Mouse (Mus musculus) heart, postnatal 0 days (tissue): ENCODE measurements around the gene Shroom1. TPM values are rescaled to one million over a fixed set of nuclear protein-coding genes. Genes with fewer than 3 reads are reported as not detected.

Source experiments
- ATAC-seq: fragments of 200-750 bp; cut with Nextera tagmentation; 2 replicates; pipeline ENCODE4 v1.8.0; 2017; ENCODE audit warnings: low read depth, moderate number of reproducible peaks, moderate library complexity; ENCODE audit not compliant: insufficient read depth
- DNase-seq: peaks from one replicate; pipeline ENCODE4 v3.0.0-alpha.2; 2016; ENCODE audit warnings: low spot score
- H3K27ac ChIP-seq: fragments of 300-500 bp; sonication (generic); 2 replicates; pipeline ENCODE4 v1.5.1; 2014; ENCODE audit warnings: low read depth, mild to moderate bottlenecking
- H3K27me3 ChIP-seq: fragments of 300-500 bp; sonication (generic); 2 replicates; pipeline ENCODE4 v1.6.1; 2014; ENCODE audit warnings: low read length, mixed read lengths; ENCODE audit not compliant: control insufficient read depth, insufficient read depth
- H3K36me3 ChIP-seq: fragments of 300-500 bp; sonication (generic); replicated peaks from 2 replicates; pipeline ENCODE4 v1.6.1; 2014; ENCODE audit warnings: low read length, mixed read lengths; ENCODE audit not compliant: control insufficient read depth, insufficient read depth
- H3K4me1 ChIP-seq: fragments of 300-500 bp; sonication (generic); 2 replicates; pipeline ENCODE4 v1.6.1; 2014; ENCODE audit warnings: antibody characterized with exemption; ENCODE audit not compliant: control insufficient read depth, insufficient read depth
- H3K4me2 ChIP-seq: fragments of 300-500 bp; sonication (generic); 2 replicates; pipeline ENCODE4 v1.6.1; 2014; ENCODE audit warnings: low read depth, mild to moderate bottlenecking, low read length, moderate library complexity
- H3K4me3 ChIP-seq: fragments of 300-500 bp; sonication (generic); 2 replicates; pipeline ENCODE4 v1.5.1; 2014; ENCODE audit warnings: low read depth, low read length
- H3K9ac ChIP-seq: fragments of 300-500 bp; sonication (generic); replicated peaks from 2 replicates; pipeline ENCODE4 v1.6.1; 2014; ENCODE audit warnings: low read depth, low read length, mixed read lengths
- H3K9me3 ChIP-seq: fragments of 300-500 bp; sonication (generic); replicated peaks from 2 replicates; pipeline ENCODE4 v1.6.1; 2016; ENCODE audit warnings: low read length; ENCODE audit not compliant: control insufficient read depth
- CTCF ChIP-seq: IDR thresholded peaks from 2 replicates; pipeline ENCODE4 v1.5.1; 2016; ENCODE audit warnings: antibody characterized with exemption, control low read depth, low read depth
- EP300 ChIP-seq: IDR thresholded peaks from 2 replicates; pipeline ENCODE4 v1.6.1; 2016; ENCODE audit warnings: antibody characterized with exemption, low read depth
- WGBS: fragments of 180-500 bp; shearing (Covaris S2); extraction: QIAGEN DNeasy Blood & Tissue Kit; methylation state at CpG from one replicate; pipeline ENCODE4 v1.1.7; 2014; 5-methylcytosine and 5-hydroxymethylcytosine counted together
- polyA plus RNA-seq: library from polyadenylated mRNA; unstranded; fragments of >200 nt; fragmentation: Nextera tagmentation; extraction: Ambion mirVana; gene quantifications from 2 replicates; pipeline ENCODE4 v1.2.1, GENCODE M21; 2015
- total RNA-seq: library from RNA; depleted of rRNA; stranded (reverse); fragments of >200 nt; gene quantifications from 2 replicates; pipeline ENCODE4 v1.2.3, GENCODE M21; 2014; ENCODE audit warnings: low replicate concordance

The Shroom1 gene
- total and polyA plus RNA-seq, 2 experiments from 2014 or later = 0.40 to 2.9 TPM

DNA sequence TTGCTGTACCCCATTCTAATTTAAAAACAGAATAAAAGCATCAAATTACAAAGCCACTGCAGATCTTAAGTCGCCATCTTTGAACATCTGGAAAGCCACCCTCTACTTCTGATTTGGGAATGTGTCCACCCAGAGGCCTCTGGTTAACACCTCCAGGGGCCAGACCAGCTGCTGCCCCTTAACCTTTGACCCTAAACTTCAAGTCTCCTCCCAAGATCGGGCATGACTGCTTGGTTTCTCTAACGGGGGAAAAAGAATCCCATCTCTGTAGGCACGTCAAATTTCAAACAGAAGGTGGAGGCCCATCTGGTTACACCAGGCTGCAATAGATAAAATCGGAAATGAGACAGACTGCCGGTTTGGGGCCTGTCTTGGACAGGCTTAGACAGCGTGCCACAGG is 20.8 kb downstream of the Shroom1 start:
- no peak overlapping the region; the same call in 1 of the 2 replicates for H3K4me3 ChIP-seq
- no peak for DNase-seq
- no peaks in the 10 kb centered on the region for H3K36me3 ChIP-seq
- H3K9me3 ChIP-seq = no peaks in the 10 kb centered on the region
- H3K4me2 ChIP-seq = no peak overlapping the region
- H3K9ac ChIP-seq = no peak overlapping the region
- TF ChIP-seq CTCF (no peak), EP300 (no peak)
- no peak overlapping the region for H3K27ac ChIP-seq
- WGBS = 79% methylated on average over 7 of the region's 7 CpGs
- H3K4me1 ChIP-seq = 0 out of 2 replicates have a peak, but pooled peaks cover 10% of the 10 kb centered on the region
- no peak for ATAC-seq
- peaks cover 59% of the 10 kb centered on the region for H3K27me3 ChIP-seq

- DNase-seq (no peak), ATAC-seq (peak; percentile 27; the same call in 1 of the 2 replicates)
- H3K27ac ChIP-seq = no peak overlapping the region
- peaks cover 54% of the 10 kb centered on the region for H3K27me3 ChIP-seq
- no peaks in the 10 kb centered on the region for H3K9me3 ChIP-seq
- peak overlapping the region; percentile 89 for H3K4me2 ChIP-seq
- H3K4me1 ChIP-seq = 0 out of 2 replicates have a peak, but pooled peaks cover 10% of the 10 kb centered on the region
- H3K9ac ChIP-seq = peak overlapping the region; percentile 38; the same call in 1 of the 2 replicates
- no peak for TF ChIP-seq CTCF
- TF ChIP-seq EP300 = no peak
- H3K36me3 ChIP-seq = no peaks in the 10 kb centered on the region
- 7% methylated on average over 79 of the region's 79 CpGs for WGBS
- H3K4me3 ChIP-seq = peak overlapping the region; percentile 58
Measured at GRCm38 (mm10) chr11:53478383-53479170, 21.6 kb downstream of the Shroom1 start.

DNA sequence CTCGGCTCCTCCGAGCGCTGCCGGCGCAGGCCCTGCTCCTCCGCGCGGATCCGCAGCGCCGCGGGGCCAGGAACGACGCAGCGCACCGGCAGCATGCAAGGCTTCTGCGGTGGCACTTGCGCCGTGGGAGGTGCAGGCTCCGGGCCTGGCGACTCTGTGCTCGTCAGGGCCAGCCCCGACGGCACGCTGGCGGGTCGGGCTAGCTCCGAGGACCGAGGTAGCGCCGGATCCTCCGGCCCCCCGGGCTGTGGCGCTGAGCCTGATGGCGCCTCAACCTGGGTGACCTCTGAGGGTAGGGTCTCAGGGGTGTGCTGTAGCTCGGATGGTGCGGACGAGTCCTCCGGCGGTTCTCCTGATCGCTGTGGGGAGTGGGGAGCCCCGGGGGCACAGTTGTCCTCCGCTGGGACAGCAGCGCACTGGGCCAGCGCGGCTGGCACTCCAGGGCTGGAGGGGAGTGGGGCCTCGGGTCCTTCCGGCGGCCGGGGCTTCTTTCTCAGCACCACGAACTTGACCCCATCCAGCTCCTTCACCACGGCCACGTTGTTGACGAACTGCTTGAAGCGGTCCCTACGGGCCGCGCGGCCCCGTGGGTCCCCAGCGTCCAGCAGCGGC is 22.3 kb downstream of the Shroom1 start:
- WGBS = 1% methylated on average over 62 of the region's 62 CpGs
- Histone ChIP-seq H3K9ac (peak overlapping the region; percentile 38), H3K27me3 (peaks cover 50% of the 10 kb centered on the region), H3K36me3 (no peaks in the 10 kb centered on the region), H3K4me2 (peak overlapping the region; percentile 89), H3K27ac (no peak overlapping the region), H3K4me1 (0 out of 2 replicates have a peak, but pooled peaks cover 10% of the 10 kb centered on the region), H3K4me3 (peak overlapping the region; percentile 58), H3K9me3 (no peaks in the 10 kb centered on the region)
- DNase-seq (no peak), ATAC-seq (0 out of 2 replicates have a peak, but pooled peaks have one; percentile 17)
- TF ChIP-seq CTCF (no peak), EP300 (no peak)

DNA sequence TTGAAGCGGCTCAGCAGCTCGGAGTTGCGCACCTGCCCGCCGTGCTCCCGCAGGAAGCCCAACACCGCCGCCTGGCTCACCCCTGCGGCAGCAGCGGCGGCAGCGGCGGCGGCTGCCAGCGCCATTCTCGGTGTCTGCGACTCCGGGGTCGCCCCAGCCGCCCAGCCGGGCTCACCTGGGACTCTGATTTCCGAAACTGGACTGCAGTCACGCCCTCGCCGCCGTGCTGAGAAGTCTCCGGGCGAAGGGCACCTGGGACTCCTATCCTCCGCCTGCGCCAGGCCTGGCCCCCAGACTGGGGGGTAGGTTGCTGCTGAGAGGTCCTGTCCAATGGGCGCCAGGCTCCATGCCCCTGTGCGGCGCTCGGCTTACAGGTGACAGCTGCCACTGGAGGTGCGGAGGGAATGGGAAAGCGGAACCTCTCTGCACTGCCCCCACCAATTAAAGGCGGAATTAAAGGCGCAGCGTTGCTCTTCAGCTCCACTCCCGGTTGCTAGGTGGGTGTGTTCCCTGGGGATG is 22.8 kb downstream of the Shroom1 start, which contains the start of the genes Gm9945 and Sowaha:
TSS of gene Gm9945 (plus strand) at position 384 of the 519 bp plus-strand sequence.
TSS of gene Sowaha (minus strand) at position 492 of the 519 bp plus-strand sequence.
- DNase-seq (no peak), ATAC-seq (no peak)
- H3K4me1 ChIP-seq = 0 out of 2 replicates have a peak, but pooled peaks cover 10% of the 10 kb centered on the region
- peak within 1 kb of the TSS; percentile 38 for H3K9ac ChIP-seq
- peak within 1 kb of the TSS; percentile 58 for H3K4me3 ChIP-seq
- no peak within 1 kb of the TSS for H3K27ac ChIP-seq
- TF ChIP-seq EP300 (no peak), CTCF (no peak)
- peak within 1 kb of the TSS; percentile 89 for H3K4me2 ChIP-seq
- no peaks in the 10 kb centered on the region for H3K36me3 ChIP-seq
- 5% methylated on average over 38 of the region's 40 CpGs for WGBS
- H3K27me3 ChIP-seq = peaks cover 46% of the 10 kb centered on the region
- no peaks in the 10 kb centered on the region for H3K9me3 ChIP-seq

DNA sequence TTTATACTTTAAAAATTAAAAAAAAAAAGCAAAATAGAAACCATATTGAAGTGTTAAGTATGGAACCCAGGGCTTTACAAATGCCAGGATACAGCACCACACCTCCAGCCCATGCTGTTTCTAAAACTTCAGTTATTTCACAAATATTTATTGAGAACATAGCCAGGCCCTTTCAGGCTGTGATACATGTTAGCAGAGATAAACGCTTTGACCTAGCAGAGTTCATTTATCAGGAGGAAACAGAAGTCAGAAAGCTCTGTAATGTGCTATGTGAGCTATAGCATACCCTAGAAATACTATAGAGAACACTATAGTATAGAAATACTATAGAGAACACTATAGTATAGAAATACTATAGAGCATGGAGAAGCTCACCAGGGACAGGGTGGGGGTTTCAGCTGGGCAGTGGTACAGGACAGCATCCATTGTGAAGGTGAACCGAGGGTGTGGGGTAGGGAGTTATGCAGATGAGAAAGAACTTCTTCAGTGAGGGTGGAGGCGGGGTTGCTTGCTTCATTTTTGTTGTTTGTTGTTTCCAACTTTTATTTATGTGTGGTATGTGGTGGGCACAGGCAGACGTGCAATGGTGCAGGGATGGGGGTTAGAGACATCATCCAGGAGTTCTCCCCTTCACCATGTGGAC is 24.2 kb downstream of the Shroom1 start:
- DNase-seq = no peak
- Histone ChIP-seq H3K9ac (no peak overlapping the region), H3K27me3 (peaks cover 42% of the 10 kb centered on the region), H3K4me2 (no peak overlapping the region), H3K4me1 (0 out of 2 replicates have a peak, but pooled peaks cover 10% of the 10 kb centered on the region), H3K36me3 (no peaks in the 10 kb centered on the region), H3K27ac (no peak overlapping the region), H3K4me3 (no peak overlapping the region), H3K9me3 (no peaks in the 10 kb centered on the region)
- TF ChIP-seq EP300 (no peak), CTCF (no peak)
- 71% methylated on average over 4 of the region's 4 CpGs for WGBS
- ATAC-seq = no peak
